Mouse (Mus musculus) common myeloid progenitor, adult 5-6 weeks (primary cell): Measurements from ENCODE around the gene Vstm5. TPM values are rescaled to one million over a fixed set of nuclear protein-coding genes. Genes with fewer than 3 reads are reported as not detected.
"Not testable (repeated sequence)": the region's sequence is repeated elsewhere in the genome, so short reads cannot be mapped to it uniquely, and the experiment has no call there.

Experiments
- ATAC-seq: replicated peaks from 2 replicates; pipeline ENCODE4 v1.8.0; 2016; ENCODE audit warnings: low read depth, mild to moderate bottlenecking, moderate TSS enrichment, inconsistent platforms; ENCODE audit not compliant: poor library complexity, severe bottlenecking
- total RNA-seq: library from RNA; stranded (forward); fragments of 200-1000, 187-1606 nt; gene quantifications from 2 replicates; pipeline ENCODE4 v1.2.3, GENCODE M21; 2017

Gene Vstm5
- total RNA-seq, 1 experiment from 2014 or later = 1.0 TPM

GRCm38 (mm10) chr9:15256214-15256613, 17.4 kb downstream of the Vstm5 start:
- no peak for ATAC-seq

GRCm38 (mm10) chr9:15261980-15262379, 23.1 kb downstream of the Vstm5 start:
- ATAC-seq = no peak

GRCm38 (mm10) chr9:15263487-15263886, 24.6 kb downstream of the Vstm5 start:
- no peak for ATAC-seq

- no peak for ATAC-seq
Observed at GRCm38 (mm10) chr9:15273981-15274380, 35.1 kb downstream of the Vstm5 start.

GRCm38 (mm10) chr9:15276855-15277254, 38.0 kb downstream of the Vstm5 start:
- ATAC-seq = no peak

- no peak for ATAC-seq
Observed at GRCm38 (mm10) chr9:15278343-15278742, 39.5 kb downstream of the Vstm5 start.

- no peak for ATAC-seq
Observed at GRCm38 (mm10) chr9:15279139-15279648, 40.3 kb downstream of the Vstm5 start.

- peak; percentile 95 for ATAC-seq
Observed at GRCm38 (mm10) chr9:15279649-15280490, 41.0 kb downstream of the Vstm5 start, which contains the start of gene Med17. TSS of gene Med17 (minus strand) at chr9:15279931.

- ATAC-seq = peak; percentile 14
Observed at GRCm38 (mm10) chr9:15280491-15280879, 41.6 kb downstream of the Vstm5 start.

- ATAC-seq = no peak
Observed at GRCm38 (mm10) chr9:15285443-15285842, 46.6 kb downstream of the Vstm5 start.

- ATAC-seq = no peak
Observed at GRCm38 (mm10) chr9:15287846-15288245, 49.0 kb downstream of the Vstm5 start.

GRCm38 (mm10) chr9:15288402-15288801, 49.6 kb downstream of the Vstm5 start:
- ATAC-seq = no peak

- peak; percentile 97 for ATAC-seq
Observed at GRCm38 (mm10) chr9:15289251-15289650, 50.4 kb downstream of the Vstm5 start.

- ATAC-seq = no peak
Observed at GRCm38 (mm10) chr9:15297112-15297511, 58.3 kb downstream of the Vstm5 start.

- peak; percentile 84 for ATAC-seq
Observed at GRCm38 (mm10) chr9:15298451-15298850, 59.6 kb downstream of the Vstm5 start.

- ATAC-seq = no peak
Observed at GRCm38 (mm10) chr9:15300056-15300455, 61.2 kb downstream of the Vstm5 start.

- peak; percentile 48 for ATAC-seq
Observed at GRCm38 (mm10) chr9:15301399-15301798, 62.6 kb downstream of the Vstm5 start.

- ATAC-seq = not testable (repeated sequence)
Observed at GRCm38 (mm10) chr9:15302006-15302405, 63.2 kb downstream of the Vstm5 start.

- ATAC-seq = no peak
Observed at GRCm38 (mm10) chr9:15302881-15303280, 64.0 kb downstream of the Vstm5 start.

- ATAC-seq = peak; percentile 89
Observed at GRCm38 (mm10) chr9:15305503-15306397, 66.9 kb downstream of the Vstm5 start, which contains the start of gene Taf1d. TSS of gene Taf1d (plus strand) at chr9:15306214.
